Mouse (Mus musculus) bone marrow macrophage, adult 2 months (primary cell): ENCODE results near the gene Cyp2w1.

Experiments
- CTCF ChIP-seq: IDR thresholded peaks from 2 replicates; pipeline ENCODE4 v1.5.1; 2012; ENCODE audit warnings: low read depth, mild to moderate bottlenecking, low read length, moderate library complexity
- POLR2A ChIP-seq: IDR thresholded peaks from 2 replicates; pipeline ENCODE4 v1.6.1; 2012; ENCODE audit warnings: mild to moderate bottlenecking, low read depth, low read length, borderline replicate concordance

DNA sequence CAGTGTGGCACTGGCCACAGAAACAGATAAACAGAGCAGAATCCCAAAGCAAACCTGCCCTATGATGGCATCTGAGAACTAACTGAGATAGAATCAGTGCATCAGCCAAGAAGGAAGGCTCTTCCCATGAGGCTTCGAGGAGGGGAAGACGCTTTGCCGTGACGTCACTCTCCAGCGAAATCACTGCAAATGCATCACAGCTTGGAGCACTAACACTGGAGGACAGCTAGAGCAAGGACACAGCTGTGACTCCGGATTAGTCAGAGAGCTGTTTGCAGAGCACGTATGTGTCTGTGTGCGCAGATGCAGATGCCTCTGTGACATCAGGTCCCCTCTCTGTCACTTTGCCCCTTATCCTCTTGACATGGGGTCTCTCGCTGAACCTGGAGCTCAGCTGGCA lies 40.6 kb upstream of the Cyp2w1 start:
- TF ChIP-seq CTCF (no peak), POLR2A (no peak)
